Mouse (Mus musculus) CH12.LX (cell line): ENCODE results near the gene Tceanc. TPM values are rescaled to one million over a fixed set of nuclear protein-coding genes. Genes with fewer than 3 reads are reported as not detected.

Experiments used
- DNase-seq: peaks from one replicate; pipeline ENCODE4 v3.0.0-alpha.2; 2013; ENCODE audit errors: extremely low read depth
- H3K27ac ChIP-seq: 2 replicates; pipeline ENCODE4 v1.5.1; 2012; ENCODE audit warnings: low read depth, mild to moderate bottlenecking, control low read depth, moderate library complexity; ENCODE audit not compliant: insufficient read depth
- H3K27me3 ChIP-seq: replicated peaks from 2 replicates; pipeline ENCODE3; 2012; ENCODE audit warnings: inconsistent platforms
- H3K36me3 ChIP-seq, 2 experiments: replicated peaks in 1 of 2; 2 replicates each; pipeline versions ENCODE3 to v1.6.1; 2012; ENCODE audit warnings: inconsistent platforms in 1 of 2, low read length in 1 of 2, mild to moderate bottlenecking in 1 of 2, mixed read lengths in 1 of 2, moderate library complexity in 1 of 2; ENCODE audit not compliant: control insufficient read depth in 1 of 2, insufficient read depth in 1 of 2
- H3K4me1 ChIP-seq, 2 experiments: 2 replicates each; pipeline ENCODE4 v1.6.1; 2012; ENCODE audit warnings: inconsistent platforms in 1 of 2, moderate library complexity in 1 of 2; ENCODE audit not compliant: insufficient read depth in 2 of 2, control insufficient read depth in 1 of 2
- H3K4me2 ChIP-seq: 2 replicates; pipeline ENCODE4 v1.6.1; 2012; ENCODE audit warnings: low read depth, mild to moderate bottlenecking, control low read depth; ENCODE audit not compliant: poor library complexity, insufficient read depth, severe bottlenecking
- H3K4me3 ChIP-seq, 3 experiments: fragments of 150-350 bp in 1 of 3; sonication (generic) in 1 of 3; replicated peaks in 1 of 3; 2 replicates each; pipeline versions ENCODE3 to v1.5.1; 2011 to 2012; ENCODE audit warnings: low read depth in 2 of 3, low read length in 2 of 3, mild to moderate bottlenecking in 2 of 3, moderate library complexity in 2 of 3, control low read depth in 1 of 3, improper control_type of control experiment in 1 of 3, inconsistent platforms in 1 of 3, mixed read lengths in 1 of 3; ENCODE audit not compliant: poor library complexity in 1 of 3
- H3K79me2 ChIP-seq: replicated peaks from 2 replicates; pipeline ENCODE4 v1.6.1; 2012; ENCODE audit warnings: mild to moderate bottlenecking, moderate library complexity; ENCODE audit not compliant: control insufficient read depth, poor library complexity, insufficient read depth, severe bottlenecking; ENCODE audit errors: extremely low read depth
- H3K9ac ChIP-seq: 2 replicates; pipeline ENCODE4 v1.6.1; 2012; ENCODE audit warnings: low read depth, mild to moderate bottlenecking, control low read depth, moderate library complexity; ENCODE audit not compliant: insufficient read depth
- H3K9me3 ChIP-seq: replicated peaks from 2 replicates; pipeline ENCODE3; 2012; ENCODE audit warnings: low read length, inconsistent platforms, mixed read lengths
- CTCF ChIP-seq, 2 experiments: IDR thresholded peaks in 1 of 2; conservative IDR thresholded peaks in 1 of 2; 2 replicates each; pipeline ENCODE4 v1.5.1; 2011 to 2012; ENCODE audit warnings: low read depth in 2 of 2, low read length in 2 of 2, improper control_type of control experiment in 1 of 2, inconsistent platforms in 1 of 2, mild to moderate bottlenecking in 1 of 2, moderate library complexity in 1 of 2
- E2F4 ChIP-seq: IDR thresholded peaks from 2 replicates; pipeline ENCODE4 v1.6.1; 2011; ENCODE audit warnings: low read depth, low read length, improper control_type of control experiment; ENCODE audit not compliant: insufficient replicate concordance
- ETS1 ChIP-seq: conservative IDR thresholded peaks from 2 replicates; pipeline ENCODE4 v1.6.1; 2012; ENCODE audit warnings: low read depth, mild to moderate bottlenecking, inconsistent platforms, low read length, improper control_type of control experiment, moderate library complexity
- MEF2A ChIP-seq: IDR thresholded peaks from 2 replicates; pipeline ENCODE4 v1.6.1; 2014; ENCODE audit warnings: low read depth, mild to moderate bottlenecking, inconsistent platforms, low read length, improper control_type of control experiment, borderline replicate concordance
- NELFE ChIP-seq: IDR thresholded peaks from 2 replicates; pipeline ENCODE4 v1.6.1; 2011; ENCODE audit warnings: low read depth, low read length, improper control_type of control experiment
- SIN3A ChIP-seq: IDR thresholded peaks from 2 replicates; pipeline ENCODE4 v1.6.1; 2012; ENCODE audit warnings: low read length, improper control_type of control experiment, inconsistent platforms
- USF1 ChIP-seq: IDR thresholded peaks from 2 replicates; pipeline ENCODE4 v1.6.1; 2014; ENCODE audit warnings: low read depth, mild to moderate bottlenecking, inconsistent platforms, low read length, improper control_type of control experiment
- USF2 ChIP-seq: conservative IDR thresholded peaks from 2 replicates; pipeline ENCODE4 v1.6.1; 2011; ENCODE audit warnings: low read depth, low read length, improper control_type of control experiment
- dilution Hi-C: fragments of 300-500 bp; cut with MboI; formaldehyde crosslinking; loops from 2 replicates; pipeline ENCODE4 v1.14.3; 2020; ENCODE audit warnings: low sequenced_read_pairs; ENCODE audit not compliant: extremely low pct_unique_long_range_greater_than_20kb, extremely low pct_ligation_motif_present
- in situ Hi-C: fragments of 300-500 bp; cut with MboI; formaldehyde crosslinking; loops from 3 replicates; pipeline ENCODE4 v1.14.3; 2019; ENCODE audit warnings: low sequenced_read_pairs, low pct_ligation_motif_present, low pct_unique_long_range_greater_than_20kb, mixed read lengths
- polyA plus RNA-seq: library from polyadenylated mRNA; unstranded; fragments of >175 nt; gene quantifications from 2 replicates; pipeline ENCODE4 v1.2.1, GENCODE M21; 2012; ENCODE audit warnings: low read depth; ENCODE audit not compliant: insufficient read length
- total RNA-seq, 2 experiments: library from RNA; depleted of rRNA; stranded (reverse); fragments of 300-350 nt in 1 of 2; fragments of >200 nt in 1 of 2; gene quantifications; 2 replicates each; pipeline ENCODE4 v1.2.3; 2012 to 2014

Gene Tceanc
- total and polyA plus RNA-seq, 3 experiments = 1.5 to 5.9 (median 3.2) TPM

DNA sequence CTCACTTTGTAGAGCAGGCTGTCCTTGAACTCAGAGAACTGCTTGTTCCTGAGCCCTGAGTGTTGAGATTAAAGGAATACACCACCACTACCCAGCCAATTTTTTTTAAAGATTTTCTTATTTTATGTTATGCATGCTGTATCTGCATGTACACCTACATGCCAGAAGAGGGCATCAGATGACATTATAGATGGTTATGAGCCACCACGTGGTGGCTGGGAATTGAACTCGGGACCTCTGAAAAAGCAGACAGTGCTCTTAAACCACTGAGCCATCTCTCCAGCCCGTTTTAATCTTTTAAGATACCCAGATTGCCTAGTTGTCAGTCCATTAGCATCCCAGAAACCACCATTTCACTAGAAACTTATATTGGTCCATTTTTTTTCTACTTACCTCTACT, 64.0 kb downstream of the Tceanc start:
- TF ChIP-seq E2F4 (no peak), ETS1 (no peak), SIN3A (no peak), CTCF (conservative IDR thresholded peaks at IDR 0.05 in 1 of 2, IDR thresholded peaks at IDR 0.05 in 1 of 2; ENCODE audit: low read depth in 2 of 2, low read length in 2 of 2) (0 out of 4 replicates have a peak, but pooled peaks of 1 of the 2 experiments have one; percentile 12), NELFE (no peak), MEF2A (no peak)
- TF ChIP-seq, all 38 proteins: peak for 1
- Histone ChIP-seq H3K9me3 (no peaks in the 10 kb centered on the region), H3K27me3 (no peaks in the 10 kb centered on the region), H3K4me3 (no peak overlapping the region), H3K9ac (no peak overlapping the region), H3K79me2 (0 out of 2 replicates have a peak, but pooled peaks cover 4% of the 10 kb centered on the region), H3K36me3 (peaks cover 8 to 26% of the 10 kb centered on the region in 2 experiments), H3K27ac (no peak overlapping the region), H3K4me2 (no peak overlapping the region), H3K4me1 (peaks cover 0 to 5% of the 10 kb centered on the region in 2 experiments; a peak in 2 of 4 replicates)
- in situ Hi-C loops (no loop called here), dilution Hi-C loops (no loop called here)
- no peak for DNase-seq

DNA sequence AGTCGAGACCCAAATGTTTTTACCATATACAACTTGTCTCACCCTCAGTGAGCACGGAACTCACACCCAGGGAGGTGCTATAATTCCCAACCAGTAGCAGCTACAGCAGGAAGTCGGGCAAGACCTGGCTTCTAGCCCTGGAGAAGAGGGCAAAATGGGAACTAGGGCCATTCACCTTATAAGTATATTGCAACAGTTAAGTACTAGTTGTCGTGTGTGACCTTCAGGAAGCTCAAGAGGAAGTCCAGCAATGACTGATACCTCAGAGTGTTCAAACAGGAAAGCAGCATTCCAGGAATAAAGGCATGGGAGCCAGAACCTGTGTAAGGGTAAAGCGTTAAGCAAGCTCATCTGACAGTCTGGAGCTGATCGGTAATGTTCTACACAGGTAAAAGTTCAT, 64.8 kb downstream of the Tceanc start:
- H3K36me3 ChIP-seq = peaks cover 8 to 30% of the 10 kb centered on the region in 2 experiments
- H3K27ac ChIP-seq = no peak overlapping the region
- no peak for TF ChIP-seq CTCF (conservative IDR thresholded peaks at IDR 0.05 in 1 of 2, IDR thresholded peaks at IDR 0.05 in 1 of 2; ENCODE audit: low read depth in 2 of 2, low read length in 2 of 2)
- TF ChIP-seq USF2 = no peak
- no peak for TF ChIP-seq USF1
- dilution Hi-C loops (no loop called here), in situ Hi-C loops (no loop called here)
- no peak overlapping the region for H3K4me2 ChIP-seq
- H3K9ac ChIP-seq = no peak overlapping the region
- H3K9me3 ChIP-seq = no peaks in the 10 kb centered on the region
- 0 out of 2 replicates have a peak, but pooled peaks cover under 1% of the 10 kb centered on the region for H3K79me2 ChIP-seq
- H3K4me1 ChIP-seq = peaks cover 0 to 5% of the 10 kb centered on the region in 2 experiments; a peak in 2 of 4 replicates
- DNase-seq = no peak
- no peaks in the 10 kb centered on the region for H3K27me3 ChIP-seq
- no peak overlapping the region for H3K4me3 ChIP-seq

Other genes starting within 250 kb of the Tceanc start
- gene Trappc2, start 78.0 kb downstream of the Tceanc start, total RNA-seq (2012; rRNA removed) = 3.0 and 4.2 TPM in 2 replicates
- gene Trappc2, start 78.0 kb downstream of the Tceanc start, total RNA-seq (2014; rRNA removed) = 12.0 and 14.7 TPM in 2 replicates
- gene Trappc2, start 78.0 kb downstream of the Tceanc start, polyA plus RNA-seq = 5.1 and 5.4 TPM in 2 replicates
- gene Ofd1, start 77.9 kb downstream of the Tceanc start, total RNA-seq (2012; rRNA removed) = 7.8 and 8.4 TPM in 2 replicates
- gene Ofd1, start 77.9 kb downstream of the Tceanc start, total RNA-seq (2014; rRNA removed) = 13.3 and 15.7 TPM in 2 replicates
- 12.4 and 13.5 TPM in 2 replicates for gene Ofd1, start 77.9 kb downstream of the Tceanc start, polyA plus RNA-seq
- 21.5 and 26.5 TPM in 2 replicates for gene Rab9, start 38.7 kb downstream of the Tceanc start, total RNA-seq (2012; rRNA removed)
- gene Rab9, start 38.7 kb downstream of the Tceanc start, total RNA-seq (2014; rRNA removed) = 58.3 and 60.9 TPM in 2 replicates
- gene Rab9, start 38.7 kb downstream of the Tceanc start, polyA plus RNA-seq = 35.1 and 36.2 TPM in 2 replicates
- gene Egfl6, start 67.2 kb upstream of the Tceanc start, total RNA-seq (2012; rRNA removed) = 0.04 TPM in 2 replicates
- gene Egfl6, start 67.2 kb upstream of the Tceanc start, total RNA-seq (2014; rRNA removed) = not detected in 2 replicates
- gene Egfl6, start 67.2 kb upstream of the Tceanc start, polyA plus RNA-seq = not detected in 2 replicates